Mouse (Mus musculus) urinary bladder, postnatal 10 days (tissue): ENCODE data around the gene Gm3233.
"Not testable (repeated sequence)": the region's sequence is repeated elsewhere in the genome, so short reads cannot be mapped to it uniquely, and the experiment has no call there.

Source experiments
- DNase-seq: peaks from one replicate; pipeline ENCODE4 v3.0.0; 2022; ENCODE audit warnings: low spot score

Gm3233 gene

GRCm38 (mm10) chr10:77728280-77728679 is 31.2 kb downstream of the Gm3233 start:
- no peak for DNase-seq

- no peak for DNase-seq
Measured at GRCm38 (mm10) chr10:77726186-77726585, 33.3 kb downstream of the Gm3233 start, which contains the start of gene Gm10100. TSS of gene Gm10100 (plus strand) at chr10:77726486.

- DNase-seq, result no peak
Measured at GRCm38 (mm10) chr10:77724855-77725254, 34.6 kb downstream of the Gm3233 start.

GRCm38 (mm10) chr10:77720299-77720698 is 39.2 kb downstream of the Gm3233 start, which contains the start of gene Krtap12-1:
TSS of gene Krtap12-1 (plus strand) at chr10:77720599.
- not testable (repeated sequence) for DNase-seq

GRCm38 (mm10) chr10:77715507-77715906 is 44.0 kb downstream of the Gm3233 start, which contains the start of gene Gm10142:
TSS of gene Gm10142 (plus strand) at chr10:77715807.
- no peak for DNase-seq

GRCm38 (mm10) chr10:77713734-77714133 is 45.7 kb downstream of the Gm3233 start:
- no peak for DNase-seq

- DNase-seq, result not testable (repeated sequence)
Measured at GRCm38 (mm10) chr10:77711157-77711556, 48.3 kb downstream of the Gm3233 start, which contains the start of gene Gm10024. TSS of gene Gm10024 (plus strand) at chr10:77711457.

- no peak for DNase-seq
Measured at GRCm38 (mm10) chr10:77709831-77710230, 49.7 kb downstream of the Gm3233 start.
